Mouse (Mus musculus): ENCODE measurements around the gene Fam160a1.

- TF ChIP-seq POLR2A (IDR thresholded peaks at IDR 0.05; ENCODE audit: insufficient read depth, low read depth, low read length) = no peak
- TF ChIP-seq EP300 (IDR thresholded peaks at IDR 0.05; ENCODE audit: insufficient read depth, low read depth, low read length) = no peak
- no peak for TF ChIP-seq CTCF (IDR thresholded peaks at IDR 0.05)
These were observed 78.5 kb downstream of the Fam160a1 start for GRCm38 (mm10) chr3:85738591-85738990.
